Mouse (Mus musculus) heart, postnatal 0 days (tissue): ENCODE results near the gene Dnajb13.

Experiments
- CTCF ChIP-seq: IDR thresholded peaks from 2 replicates; pipeline ENCODE4 v1.5.1; 2016; ENCODE audit warnings: antibody characterized with exemption, control low read depth, low read depth
- EP300 ChIP-seq: IDR thresholded peaks from 2 replicates; pipeline ENCODE4 v1.6.1; 2016; ENCODE audit warnings: antibody characterized with exemption, low read depth

- TF ChIP-seq CTCF (no peak), EP300 (no peak)
These were observed 18.7 kb upstream of the Dnajb13 start for GRCm38 (mm10) chr7:100533503-100533902.
